Mouse (Mus musculus): ENCODE measurements at regions not wholly inside any gene's neighbourhood (a gene's known extent, or its start where the extent isn't known, plus 50 kb on each side); places are given as distances from the start of the nearest gene placed in this dataset.

- in situ Hi-C loops (cut with MboI, MseI): loop anchor here in 1 of 2 experiments (10.0 kb wide), 2 partner anchors 554 to 1734 kb away; no protein-coding TSS in a partner anchor
Observed at GRCm38 (mm10) chr14:76828453-76829160, 208.0 kb upstream of the Ccdc122 start.

- in situ Hi-C loops (cut with MboI, MseI): loop anchor here in 1 of 2 experiments (10.0 kb wide), 2 partner anchors 549 to 1729 kb away; no protein-coding TSS in a partner anchor
Observed at GRCm38 (mm10) chr14:76824066-76824465, 212.5 kb upstream of the Ccdc122 start.

GRCm38 (mm10) chr14:76822766-76823325, 213.7 kb upstream of the Ccdc122 start:
- in situ Hi-C loops (cut with MboI, MseI): loop anchor here in 1 of 2 experiments (10.0 kb wide), 2 partner anchors 548 to 1728 kb away; no protein-coding TSS in a partner anchor

GRCm38 (mm10) chr14:76821892-76822291, 214.7 kb upstream of the Ccdc122 start:
- in situ Hi-C loops (cut with MboI, MseI): loop anchor here in 1 of 2 experiments (10.0 kb wide), 2 partner anchors 547 to 1727 kb away; no protein-coding TSS in a partner anchor

- in situ Hi-C loops (cut with MboI, MseI): loop anchor here in 1 of 2 experiments (10.0 kb wide), 2 partner anchors 547 to 1727 kb away; no protein-coding TSS in a partner anchor
Observed at GRCm38 (mm10) chr14:76821484-76821883, 215.1 kb upstream of the Ccdc122 start.

- in situ Hi-C loops (cut with MboI, MseI): loop anchor here in 1 of 2 experiments (10.0 kb wide), 2 partner anchors 546 to 1726 kb away; no protein-coding TSS in a partner anchor
Observed at GRCm38 (mm10) chr14:76820989-76821388, 215.6 kb upstream of the Ccdc122 start.

- in situ Hi-C loops (cut with MboI, MseI): loop anchor here in 1 of 2 experiments (10.0 kb wide), 2 partner anchors 545 to 1725 kb away; no protein-coding TSS in a partner anchor
Observed at GRCm38 (mm10) chr14:76819690-76820089, 216.9 kb upstream of the Ccdc122 start.

- in situ Hi-C loops (cut with MboI, MseI): no loop called here
Observed at GRCm38 (mm10) chr14:76818256-76819010, 218.1 kb upstream of the Ccdc122 start.

- in situ Hi-C loops (cut with MboI, MseI): no loop called here
Observed at GRCm38 (mm10) chr14:76817189-76817772, 219.3 kb upstream of the Ccdc122 start.

- in situ Hi-C loops (cut with MboI, MseI): no loop called here
Observed at GRCm38 (mm10) chr14:76816666-76817065, 219.9 kb upstream of the Ccdc122 start.

GRCm38 (mm10) chr14:76812155-76812875, 224.3 kb upstream of the Ccdc122 start:
- in situ Hi-C loops (cut with MboI, MseI): no loop called here

GRCm38 (mm10) chr14:76810697-76811589, 225.6 kb upstream of the Ccdc122 start:
- in situ Hi-C loops (cut with MboI, MseI): no loop called here

GRCm38 (mm10) chr14:76810041-76810440, 226.5 kb upstream of the Ccdc122 start:
- in situ Hi-C loops (cut with MboI, MseI): no loop called here

GRCm38 (mm10) chr14:76809411-76809810, 227.2 kb upstream of the Ccdc122 start:
- in situ Hi-C loops (cut with MboI, MseI): no loop called here

- in situ Hi-C loops (cut with MboI, MseI): no loop called here
Observed at GRCm38 (mm10) chr14:76805151-76805785, 231.3 kb upstream of the Ccdc122 start.

GRCm38 (mm10) chr14:76804447-76805150, 232.0 kb upstream of the Ccdc122 start:
- in situ Hi-C loops (cut with MboI, MseI): no loop called here

- in situ Hi-C loops (cut with MboI, MseI): no loop called here
Observed at GRCm38 (mm10) chr14:76800181-76800580, 236.4 kb upstream of the Ccdc122 start.

GRCm38 (mm10) chr14:76799741-76800140, 236.8 kb upstream of the Ccdc122 start:
- in situ Hi-C loops (cut with MboI, MseI): loop anchor here in 1 of 2 experiments (5.0 kb wide), 1 partner anchor 573 kb away; no protein-coding TSS in a partner anchor
